Mouse (Mus musculus): Measurements from ENCODE around the gene Tff2.

DNA sequence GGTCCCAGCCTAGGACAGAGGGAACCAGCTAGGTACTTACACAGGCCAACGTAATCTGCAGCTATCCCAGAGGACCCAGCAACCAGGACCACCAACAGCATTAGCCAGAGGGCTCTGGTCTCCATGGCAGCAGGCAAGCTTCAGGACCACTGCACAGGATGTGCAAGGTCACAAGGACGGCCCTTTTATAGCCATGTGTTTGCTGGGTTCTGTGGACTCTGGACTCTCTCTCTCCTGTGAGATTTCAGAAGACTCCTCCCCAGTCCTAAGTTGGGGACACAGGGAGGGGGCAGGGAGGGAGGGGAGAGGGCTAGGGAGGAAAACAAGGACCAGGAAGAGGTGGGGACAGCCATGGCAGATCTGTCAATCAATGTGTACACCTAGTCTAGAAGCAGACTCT, 14.6 kb downstream of the Tff2 start, which contains the start of gene Tff3:
- no peak for TF ChIP-seq CTCF (IDR thresholded peaks at IDR 0.05; ENCODE audit: extremely low read depth, insufficient read length, insufficient replicate concordance, low read depth, low read length)
- TF ChIP-seq POLR2A (IDR thresholded peaks at IDR 0.05; ENCODE audit: low read depth, low read length): no peak
